ENCODE assay signal across 9 mouse cellular contexts in genomic region chr19:55850402-55851078, GRCm38 (mm10).
DNase-seq lines count a peak whose midpoint lies in the region; ATAC-seq and TF ChIP-seq lines count a peak whose summit lies in the region.
"Had no signal": no experiment of that assay in that cellular context is flagged by ENCODE, and none has a peak within 500 bp of the region (broad histone marks: within the 10 kb centered on the region; RNA-seq: fewer than 3 reads in every experiment).

No protein-coding gene starts in this region.

- H3K27me3 ChIP-seq in kidney, adult 2 months (replicated peaks; ENCODE audit: control insufficient read depth, insufficient read depth, low read length) = no peaks in the 10 kb centered on the region
- H3K27me3 ChIP-seq in heart, embryonic 15.5 days = no peaks in the 10 kb centered on the region
- H3K27me3 ChIP-seq: Patski had no signal

- H3K9ac ChIP-seq in heart, embryonic 15.5 days = no peak overlapping the region

- no peaks in the 10 kb centered on the region for H3K36me3 ChIP-seq in kidney, adult 2 months (ENCODE audit: control insufficient read depth, insufficient read depth, low read length)
- no peaks in the 10 kb centered on the region for H3K36me3 ChIP-seq in heart, embryonic 15.5 days

- no peak overlapping the region for H3K4me3 ChIP-seq in kidney, adult 2 months (ENCODE audit: insufficient read depth, low read depth, low read length)
- no peak overlapping the region for H3K4me3 ChIP-seq in heart, embryonic 15.5 days

- no peak for TF ChIP-seq CTCF in kidney, adult 2 months (conservative IDR thresholded peaks at IDR 0.05; ENCODE audit: insufficient read depth, insufficient read length, low read depth, low read length)

- no peak for TF ChIP-seq POLR2A in kidney, adult 2 months (IDR thresholded peaks at IDR 0.05; ENCODE audit: low read depth, low read length)

- ATAC-seq in heart, embryonic 15.5 days (replicated peaks; ENCODE audit: insufficient number of reproducible peaks, insufficient read depth, low FRiP score, low read depth) = peak; percentile 89
- 0 out of 2 replicates have a peak, but pooled peaks have one; percentile 41 for ATAC-seq in megakaryocyte-erythroid progenitor cell, adult 5-6 weeks (replicated peaks; ENCODE audit: low FRiP score, low TSS enrichment, poor library complexity, severe bottlenecking)
- ATAC-seq in inflammation-experienced regulatory T-cells, adult 6 months = no peak
- ATAC-seq: Patski had no signal

- WGBS in kidney, adult 2 months = 76% methylated on average over 8 of the region's 8 CpGs
- 38% methylated on average over 8 of the region's 8 CpGs for WGBS in heart, embryonic 15.5 days

- DNase-seq in kidney, adult 2 months = peak; percentile 50
- no peak for DNase-seq in kidney, postnatal 4 days
- DNase-seq in brain, adult 2 months (ENCODE audit: low read depth, low spot score) = peak; percentile 60
- no peak for DNase-seq in natural killer cell, adult 2 months (ENCODE audit: low spot score in 2 of 2)
- DNase-seq: cerebellum, adult 18-20 months had no signal

- H3K4me1 ChIP-seq in kidney, adult 2 months (ENCODE audit: control insufficient read depth, insufficient read depth, low read length) = peaks cover 19% of the 10 kb centered on the region
- H3K4me1 ChIP-seq in heart, embryonic 15.5 days (replicated peaks) = peaks cover 58% of the 10 kb centered on the region

- no peaks in the 10 kb centered on the region for H3K9me3 ChIP-seq in heart, embryonic 15.5 days (replicated peaks)

- H3K27ac ChIP-seq in kidney, adult 2 months (ENCODE audit: insufficient read depth, low read depth, low read length) = no peak overlapping the region
- H3K27ac ChIP-seq in heart, embryonic 15.5 days = peak overlapping the region; percentile 69

- no peak overlapping the region for H3K4me2 ChIP-seq in heart, embryonic 15.5 days

Comparison
In these comparisons a context has a peak if more than half of its experiments do, and no peak if none do; other contexts are left out.
1. DNase-seq: peak in kidney, adult 2 months (single experiment) and brain, adult 2 months (single experiment); none in kidney, postnatal 4 days (0 of 2) and natural killer cell, adult 2 months (0 of 2).